Mouse (Mus musculus) embryo, embryonic 10.5 days (tissue): ENCODE data around the gene Misp.
A peak's percentile ranks its signal among the peaks of the same experiment; 100 is the strongest.

Experiments
- DNase-seq: peaks from one replicate; pipeline ENCODE4 v3.0.0-alpha.2; 2015; ENCODE audit warnings: low spot score

The Misp gene

DNA sequence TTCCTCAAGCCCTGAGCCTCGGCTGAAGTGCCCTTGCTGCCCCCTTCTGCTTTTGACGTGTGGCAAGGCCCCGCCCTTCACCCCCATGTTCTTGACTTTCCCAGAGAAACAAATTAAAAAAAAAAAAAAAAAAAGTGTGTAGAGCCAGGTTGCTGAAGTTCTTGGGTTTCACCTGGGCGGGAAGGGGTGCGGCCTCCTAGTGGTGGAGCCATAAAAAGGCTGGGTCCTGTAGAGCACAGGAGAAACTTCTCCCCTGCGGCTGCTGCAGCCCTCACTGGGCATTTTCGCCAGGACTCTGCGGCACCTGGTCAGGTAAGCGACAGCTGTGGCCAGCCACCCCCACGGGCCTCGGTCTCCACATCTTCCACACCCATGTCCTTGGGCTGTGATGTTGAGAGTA, at the start of gene Misp:
TSS of gene Misp (plus strand) at position 208 of the 400 bp plus-strand sequence.
- DNase-seq, result no peak

DNA sequence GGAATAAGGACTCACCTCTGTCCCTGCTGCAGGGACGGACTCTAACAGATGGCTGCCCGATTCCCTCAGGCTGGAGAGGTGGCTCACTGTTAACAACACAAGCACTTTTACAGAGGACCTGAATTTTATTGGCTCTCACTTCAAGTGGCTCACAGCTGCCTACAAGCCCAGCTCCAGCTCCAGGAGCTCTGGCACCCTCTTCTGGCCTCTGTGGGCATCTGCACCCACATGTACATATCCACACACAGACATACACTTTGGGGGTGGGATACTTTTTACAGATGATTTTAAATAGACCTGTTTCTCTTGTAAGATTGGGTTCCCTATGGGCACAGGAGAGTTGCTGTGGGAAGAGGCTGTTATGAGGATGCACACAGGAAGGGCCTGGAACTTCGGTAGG, 48.5 kb upstream of the Misp start:
- DNase-seq, result no peak

- DNase-seq, result no peak
These were observed 47.6 kb upstream of the Misp start for GRCm38 (mm10) chr10:79773208-79773607.

- no peak for DNase-seq
These were observed 46.1 kb upstream of the Misp start for GRCm38 (mm10) chr10:79774486-79775279.

GRCm38 (mm10) chr10:79777103-79777531, 43.7 kb upstream of the Misp start, which contains the start of gene Fstl3:
TSS of gene Fstl3 (plus strand) at chr10:79777272.
- DNase-seq, result peak; percentile 28

DNA sequence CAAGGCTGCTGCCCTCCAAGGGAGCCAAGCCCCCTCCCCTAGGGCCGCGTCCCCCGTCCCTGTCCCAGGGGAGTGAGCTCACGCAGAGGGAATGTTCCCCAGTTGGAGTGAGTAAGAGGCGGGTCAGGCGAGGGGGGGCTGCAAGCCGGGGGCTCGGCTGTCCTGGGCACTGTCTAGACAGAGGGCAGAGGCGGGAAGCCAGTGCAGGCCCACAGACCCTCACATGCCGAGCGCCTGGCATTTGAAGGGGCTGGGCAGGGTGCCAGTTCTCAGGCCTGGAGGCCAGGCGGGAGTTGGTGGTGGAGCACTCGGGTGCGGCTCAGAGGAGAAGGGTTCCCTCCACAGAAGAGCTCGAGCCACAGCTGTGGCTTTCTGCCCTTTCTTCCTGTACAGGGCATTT, 42.8 kb upstream of the Misp start:
- no peak for DNase-seq

GRCm38 (mm10) chr10:79779193-79779592, 41.6 kb upstream of the Misp start:
- DNase-seq, result no peak

GRCm38 (mm10) chr10:79779784-79780663, 40.8 kb upstream of the Misp start:
- DNase-seq, result peak; percentile 96

DNA sequence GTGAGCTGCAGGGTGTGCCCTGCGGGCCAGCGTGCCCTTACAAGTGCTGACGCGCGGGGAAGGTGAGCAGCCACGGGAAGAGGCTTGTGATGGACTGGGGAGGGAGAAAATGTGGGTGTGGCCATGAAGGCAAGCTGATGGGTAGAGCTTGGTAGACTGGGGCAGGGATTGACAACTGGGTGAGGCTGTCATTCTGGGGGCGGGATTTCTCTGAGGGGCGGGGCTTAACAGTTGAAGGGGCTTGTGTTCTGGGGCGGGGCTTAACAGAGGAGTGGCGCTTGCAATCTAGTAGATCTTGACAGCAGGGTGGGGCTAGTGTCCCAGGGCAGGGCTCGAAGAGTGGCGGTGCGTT, 40.1 kb upstream of the Misp start:
- DNase-seq, result peak; percentile 82

- DNase-seq, result no peak
These were observed 39.6 kb upstream of the Misp start for GRCm38 (mm10) chr10:79781139-79781538.

DNA sequence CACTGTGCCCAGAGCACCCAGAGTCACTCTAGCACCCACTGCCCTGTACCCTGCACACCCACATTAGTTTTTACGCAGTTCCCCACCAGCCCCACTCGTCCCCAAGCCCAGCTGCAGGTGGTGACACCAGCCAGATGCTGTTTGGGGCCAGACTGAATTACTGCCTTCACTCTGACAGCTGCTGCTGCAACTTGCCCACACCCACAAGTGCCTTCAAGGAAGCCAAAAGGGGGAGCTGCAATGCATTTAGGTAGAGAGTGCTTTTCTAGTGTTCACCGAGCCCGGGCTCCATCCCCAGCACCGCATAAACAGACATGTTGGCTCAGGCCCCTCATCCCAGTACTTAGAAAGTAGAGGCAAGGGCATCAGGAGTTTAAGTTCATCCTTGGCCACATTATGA, 38.8 kb upstream of the Misp start:
- no peak for DNase-seq

- no peak for DNase-seq
These were observed 37.7 kb upstream of the Misp start for GRCm38 (mm10) chr10:79783050-79783449.

GRCm38 (mm10) chr10:79783920-79784800, 36.6 kb upstream of the Misp start:
- DNase-seq, result peak; percentile 81

GRCm38 (mm10) chr10:79788386-79789158, 32.2 kb upstream of the Misp start:
- peak; percentile 84 for DNase-seq

DNA sequence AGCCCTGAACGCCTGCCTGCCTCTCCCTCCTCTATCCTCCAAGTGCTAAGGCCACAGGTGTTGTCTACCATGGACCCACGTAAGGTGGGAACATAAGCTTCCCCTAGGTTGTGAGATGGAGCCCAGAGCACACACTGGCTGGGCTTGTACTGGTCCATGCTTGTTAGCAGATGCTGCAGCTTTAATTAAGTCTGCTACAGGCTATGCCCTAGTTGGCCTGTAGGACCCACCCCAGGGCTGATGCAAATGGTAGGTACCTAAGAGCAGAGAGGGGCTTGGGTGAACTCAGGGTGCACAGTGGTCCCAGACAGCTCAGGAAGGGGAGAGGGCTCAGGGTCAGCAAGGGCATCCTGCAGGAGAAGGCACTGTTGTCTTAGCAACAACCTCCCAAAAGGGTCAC, 31.2 kb upstream of the Misp start:
- no peak for DNase-seq

- no peak for DNase-seq
These were observed 29.9 kb upstream of the Misp start, which contains the start of gene Prss57 for GRCm38 (mm10) chr10:79790861-79791260. TSS of gene Prss57 (minus strand) at chr10:79790961.

DNA sequence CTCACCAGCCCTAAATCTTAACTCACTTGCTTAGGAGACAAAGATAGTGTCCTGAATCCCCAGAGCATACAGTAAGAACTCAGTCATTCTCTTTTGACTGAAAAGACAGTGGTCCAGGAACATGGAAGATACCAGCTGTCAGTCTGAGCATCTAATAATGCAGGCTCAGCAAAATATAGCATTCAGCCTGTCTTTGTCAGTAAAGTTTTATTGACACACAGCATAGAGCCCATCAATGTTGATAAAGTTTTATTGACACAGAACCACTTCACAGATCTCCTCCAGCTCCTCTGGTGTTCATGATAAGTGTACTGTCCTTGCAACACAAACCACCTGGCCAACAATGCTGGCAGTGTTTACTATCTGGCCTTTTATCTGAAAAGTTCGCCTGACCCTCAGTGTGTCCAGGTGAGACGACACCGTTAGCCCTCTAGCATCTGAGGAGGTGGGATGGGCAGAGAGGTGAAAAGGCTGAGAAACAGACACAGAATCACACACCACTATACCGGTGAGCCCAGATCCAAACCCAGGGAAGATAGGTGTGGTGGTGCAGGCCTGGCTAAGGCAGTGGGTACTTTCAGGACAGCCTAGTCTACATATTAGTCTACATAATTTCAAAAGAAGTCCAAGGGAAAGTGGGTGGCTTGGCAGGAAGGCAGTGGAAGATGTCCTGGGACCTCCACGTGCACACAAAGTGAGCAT, 28.3 kb upstream of the Misp start:
- DNase-seq, result no peak

DNA sequence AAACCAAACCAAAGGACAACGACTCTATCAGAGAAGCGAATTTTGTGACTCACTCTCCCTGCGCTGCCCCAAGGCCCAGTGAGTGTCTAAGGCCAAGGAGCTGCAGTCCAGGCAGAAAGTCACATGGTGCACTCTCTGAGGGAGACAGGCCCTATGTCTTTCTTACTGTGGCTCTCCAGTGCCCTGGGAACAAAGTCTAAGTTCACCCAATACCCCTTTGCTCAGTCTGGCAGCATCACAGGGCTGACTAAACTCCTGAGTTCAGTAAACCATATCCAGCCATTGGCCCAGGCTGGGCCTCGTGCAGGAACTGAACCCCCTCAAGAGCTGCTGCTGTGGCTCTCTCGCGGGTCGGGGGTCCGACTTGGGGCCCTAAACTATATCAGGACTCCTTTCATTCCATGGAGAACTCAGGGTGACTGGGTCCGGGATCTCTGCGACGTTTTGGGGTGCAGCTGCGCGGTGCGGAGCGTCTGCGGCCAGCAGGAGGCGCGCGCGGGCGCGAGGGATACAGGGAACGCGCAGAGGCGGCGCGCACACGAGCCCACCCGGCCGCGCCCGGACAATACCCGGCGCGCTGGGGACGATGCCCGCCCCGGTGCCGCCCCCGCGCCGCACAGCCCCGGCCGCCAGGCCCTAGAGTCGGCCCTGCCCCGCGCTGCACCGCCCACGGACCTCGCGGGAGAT, 27.6 kb upstream of the Misp start, which contains the start of gene Palm:
TSS of gene Palm (plus strand) at position 522 of the 687 bp plus-strand sequence.
- peak; percentile 82 for DNase-seq

GRCm38 (mm10) chr10:79793738-79794490, 26.9 kb upstream of the Misp start:
- DNase-seq, result peak; percentile 70
